Mouse (Mus musculus) lung, adult 2 months (tissue): ENCODE results near the gene Efcab12. TPM values are rescaled to one million over a fixed set of nuclear protein-coding genes. Genes with fewer than 3 reads are reported as not detected.

Experiments
- DNase-seq: peaks from one replicate; pipeline ENCODE4 v3.0.0; 2022
- H3K4me1 ChIP-seq: fragments of 200-500 bp; 2 replicates; pipeline ENCODE4 v1.6.1; 2011; ENCODE audit warnings: low read length; ENCODE audit not compliant: control insufficient read depth, insufficient read depth
- H3K4me3 ChIP-seq: fragments of 200-500 bp; replicated peaks from 2 replicates; pipeline ENCODE3; 2011; ENCODE audit warnings: low read depth, mild to moderate bottlenecking, control low read depth, low read length; ENCODE audit errors: extremely low read depth
- CTCF ChIP-seq: fragments of 200-500 bp; IDR thresholded peaks from 2 replicates; pipeline ENCODE4 v1.5.1; 2011; ENCODE audit warnings: mild to moderate bottlenecking, low read length, control low read depth; ENCODE audit not compliant: insufficient read depth
- POLR2A ChIP-seq: fragments of 200-500 bp; IDR thresholded peaks from 2 replicates; pipeline ENCODE4 v1.6.1; 2011; ENCODE audit warnings: low read depth, mild to moderate bottlenecking, control low read depth, low read length, borderline replicate concordance; ENCODE audit errors: extremely low read depth
- WGBS: fragments of 180-500 bp; shearing (Covaris S2); methylation state at CpG from one replicate; pipeline ENCODE4 v1.1.7; 2018; 5-methylcytosine and 5-hydroxymethylcytosine counted together
- polyA plus RNA-seq: library from polyadenylated mRNA; depleted of rRNA; stranded (reverse); fragments of >200 nt; gene quantifications from 2 replicates; pipeline ENCODE4 v1.2.3, GENCODE M21; 2012

The Efcab12 gene
- polyA plus RNA-seq, 1 experiment = 2.0 TPM

GRCm38 (mm10) chr6:115792691-115793215 lies 45.5 kb downstream of the Efcab12 start:
- 75% methylated on average over 21 of the region's 21 CpGs for WGBS
- no peaks in the 10 kb centered on the region for H3K4me1 ChIP-seq
- TF ChIP-seq POLR2A (no peak), CTCF (no peak)
- no peak overlapping the region for H3K4me3 ChIP-seq
- no peak for DNase-seq

- Histone ChIP-seq H3K4me1 (no peaks in the 10 kb centered on the region), H3K4me3 (no peak overlapping the region)
- 71% methylated on average over 34 of the region's 34 CpGs for WGBS
- TF ChIP-seq CTCF (no peak), POLR2A (no peak)
- DNase-seq = no peak
Measured at GRCm38 (mm10) chr6:115791842-115792686, 46.1 kb downstream of the Efcab12 start.

GRCm38 (mm10) chr6:115791016-115791415 lies 47.2 kb downstream of the Efcab12 start:
- Histone ChIP-seq H3K4me1 (no peaks in the 10 kb centered on the region), H3K4me3 (no peak overlapping the region)
- no peak for TF ChIP-seq CTCF
- TF ChIP-seq POLR2A = no peak
- DNase-seq = no peak
- WGBS = 88% methylated on average over 10 of the region's 10 CpGs

DNA sequence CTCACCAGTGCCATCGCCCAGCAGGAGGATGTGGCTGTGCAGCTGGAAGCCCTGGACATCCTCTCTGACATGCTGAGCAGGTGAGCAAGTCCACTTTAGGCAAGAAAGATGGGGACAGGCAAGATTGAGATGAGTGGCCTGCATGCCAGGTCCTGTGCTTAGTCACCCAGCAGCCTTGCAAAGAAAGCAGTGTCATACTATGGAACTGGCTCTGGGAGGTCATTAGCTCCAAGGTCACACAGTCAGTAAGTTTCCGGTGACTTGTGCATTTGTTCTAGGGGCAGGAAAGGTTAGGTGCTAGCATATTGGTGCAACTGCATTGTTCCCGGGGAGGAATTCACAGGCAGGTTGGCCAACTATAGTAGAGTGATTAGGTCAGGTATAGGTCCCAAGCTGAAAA lies 55.4 kb downstream of the Efcab12 start:
- H3K4me1 ChIP-seq = no peaks in the 10 kb centered on the region
- H3K4me3 ChIP-seq = no peak overlapping the region
- TF ChIP-seq POLR2A (no peak), CTCF (no peak)
- no peak for DNase-seq
- 88% methylated on average over 3 of the region's 3 CpGs for WGBS

DNA sequence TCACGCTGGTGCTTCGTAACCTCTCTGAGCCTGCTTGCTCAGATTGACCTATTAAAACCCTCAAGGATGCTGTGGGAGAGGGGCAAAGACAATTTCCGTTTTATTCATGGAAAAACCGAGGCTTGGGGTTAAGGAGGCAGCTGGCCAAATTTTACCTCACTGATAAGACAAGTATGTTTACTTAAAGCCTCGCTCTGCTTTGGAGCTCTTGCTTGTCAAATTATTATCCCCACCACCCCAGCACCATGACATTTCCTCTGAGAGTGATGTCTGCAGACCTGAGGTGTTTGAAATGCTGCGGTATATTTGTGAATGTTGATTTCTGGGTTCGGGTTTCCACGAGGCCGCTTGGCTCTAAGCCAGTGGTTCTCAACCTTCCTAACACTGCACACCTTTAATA lies 61.8 kb downstream of the Efcab12 start:
- TF ChIP-seq CTCF (no peak), POLR2A (no peak)
- Histone ChIP-seq H3K4me1 (no peaks in the 10 kb centered on the region; the same call in 1 of the 2 replicates), H3K4me3 (no peak overlapping the region)
- 29% methylated on average over 9 of the region's 9 CpGs for WGBS
- DNase-seq = no peak

- Histone ChIP-seq H3K4me1 (no peaks in the 10 kb centered on the region; the same call in 1 of the 2 replicates), H3K4me3 (no peak overlapping the region)
- TF ChIP-seq CTCF = no peak
- no peak for TF ChIP-seq POLR2A
- no peak for DNase-seq
- 51% methylated on average over 3 of the region's 3 CpGs for WGBS
Measured at GRCm38 (mm10) chr6:115775838-115776237, 62.4 kb downstream of the Efcab12 start.

- Histone ChIP-seq H3K4me1 (no peaks in the 10 kb centered on the region; the same call in 1 of the 2 replicates), H3K4me3 (peak within 1 kb of the TSS; percentile 66)
- no peak for TF ChIP-seq POLR2A
- TF ChIP-seq CTCF = no peak
- 2% methylated on average over 14 of the region's 28 CpGs for WGBS
- peak; percentile 12 for DNase-seq
Measured at GRCm38 (mm10) chr6:115774501-115774921, 63.7 kb downstream of the Efcab12 start, which contains the start of gene Cand2. Gene Cand2 (plus strand): TSS chr6:115774538.

- TF ChIP-seq CTCF = no peak
- no peak for TF ChIP-seq POLR2A
- H3K4me1 ChIP-seq = no peaks in the 10 kb centered on the region; the same call in 1 of the 2 replicates
- 3% methylated on average over 12 of the region's 14 CpGs for WGBS
- DNase-seq = peak; percentile 16
- H3K4me3 ChIP-seq = peak overlapping the region; percentile 29
Measured at GRCm38 (mm10) chr6:115773966-115774413, 64.2 kb downstream of the Efcab12 start.

DNA sequence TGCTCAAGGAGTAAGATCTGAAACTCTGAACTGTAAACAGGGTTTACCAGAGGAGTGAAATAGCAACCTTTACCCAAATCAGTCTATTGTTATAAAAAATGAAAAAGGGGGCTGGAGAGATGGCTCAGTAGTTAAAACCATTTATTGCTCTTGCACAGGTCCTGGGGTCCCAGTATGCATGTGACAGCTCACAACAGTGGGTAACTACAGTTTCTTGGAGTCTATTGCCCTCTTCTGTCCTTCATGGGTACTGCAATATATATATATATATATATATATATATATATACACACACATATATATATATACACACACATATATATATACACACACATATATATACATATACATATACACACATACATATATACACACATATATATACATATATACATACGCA lies 65.6 kb downstream of the Efcab12 start:
- TF ChIP-seq CTCF (peak; percentile 16; the same call in 1 of the 2 replicates), POLR2A (no peak)
- H3K4me3 ChIP-seq = no peak overlapping the region
- WGBS = 80% methylated on average over 1 of the region's 1 CpGs
- DNase-seq = no peak
- peaks cover 4% of the 10 kb centered on the region for H3K4me1 ChIP-seq
